Mouse (Mus musculus) small intestine, adult 2 months (tissue): ENCODE data around the gene Pex10. TPM values are rescaled to one million over a fixed set of nuclear protein-coding genes. Genes with fewer than 3 reads are reported as not detected.

Source experiments
- H3K27ac ChIP-seq: fragments of 200-500 bp; 2 replicates; pipeline ENCODE4 v1.5.1; 2012; ENCODE audit warnings: low read depth, low read length, control low read depth, inconsistent platforms; ENCODE audit not compliant: insufficient read depth
- H3K27me3 ChIP-seq: fragments of 200-500 bp; 2 replicates; pipeline ENCODE4 v1.6.1; 2012; ENCODE audit warnings: mild to moderate bottlenecking, moderate library complexity, low read length, inconsistent platforms; ENCODE audit not compliant: control insufficient read depth, insufficient read depth
- H3K36me3 ChIP-seq: fragments of 200-500 bp; 2 replicates; pipeline ENCODE4 v1.6.1; 2012; ENCODE audit warnings: mild to moderate bottlenecking, low read length, control low read depth, inconsistent platforms; ENCODE audit not compliant: control insufficient read depth, insufficient read depth
- H3K4me1 ChIP-seq: fragments of 200-500 bp; 2 replicates; pipeline ENCODE4 v1.6.1; 2012; ENCODE audit warnings: low read length, inconsistent platforms, mixed read lengths; ENCODE audit not compliant: control insufficient read depth, insufficient read depth, insufficient read length
- H3K4me3 ChIP-seq: fragments of 200-500 bp; 2 replicates; pipeline ENCODE4 v1.5.1; 2012; ENCODE audit warnings: low read depth, mild to moderate bottlenecking, control low read depth, inconsistent platforms, low read length, moderate library complexity
- CTCF ChIP-seq: fragments of 200-500 bp; IDR thresholded peaks from 2 replicates; pipeline ENCODE4 v1.5.1; 2012; ENCODE audit warnings: low read depth, mild to moderate bottlenecking, control low read depth, inconsistent platforms, low read length, moderate library complexity, mixed read lengths; ENCODE audit not compliant: insufficient replicate concordance, insufficient read length; ENCODE audit errors: extremely low read depth
- POLR2A ChIP-seq: fragments of 200-500 bp; IDR thresholded peaks from 2 replicates; pipeline ENCODE4 v1.6.1; 2012; ENCODE audit warnings: low read depth, mild to moderate bottlenecking, control low read depth, inconsistent platforms, low read length, moderate library complexity
- WGBS: fragments of 180-500 bp; shearing (Covaris S2); methylation state at CpG from one replicate; pipeline ENCODE4 v1.1.7; 2018; 5-methylcytosine and 5-hydroxymethylcytosine counted together
- polyA plus RNA-seq: library from polyadenylated mRNA; depleted of rRNA; stranded (reverse); fragments of >200 nt; gene quantifications from 2 replicates; pipeline ENCODE4 v1.2.3, GENCODE M21; 2012; rRNA removed

The Pex10 gene
- polyA plus RNA-seq, 1 experiment: 15.2 TPM

DNA sequence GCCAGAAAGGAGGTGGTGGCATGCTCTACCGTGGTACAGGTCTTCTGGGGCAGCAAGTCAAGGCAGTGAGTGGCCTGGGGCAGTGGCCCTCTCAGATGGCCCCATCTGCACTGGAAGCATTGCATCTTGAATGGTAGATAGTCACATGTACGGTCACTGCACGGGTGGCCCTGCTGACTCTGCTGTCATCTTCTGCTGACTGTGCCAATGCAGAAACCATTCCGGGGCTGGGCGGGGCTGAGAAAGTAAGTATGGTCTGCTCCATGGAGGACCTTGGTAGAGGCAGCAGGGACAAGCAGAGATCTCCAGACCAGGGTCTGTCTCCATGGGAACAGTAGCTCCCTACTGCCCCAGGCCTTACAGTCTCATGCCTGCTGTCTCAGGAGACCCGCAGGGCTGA is 54.4 kb downstream of the Pex10 start:
- H3K4me3 ChIP-seq: no peak overlapping the region
- 41% methylated on average over 6 of the region's 6 CpGs for WGBS
- H3K27ac ChIP-seq: peak overlapping the region; percentile 92
- H3K27me3 ChIP-seq: no peaks in the 10 kb centered on the region
- H3K36me3 ChIP-seq: no peaks in the 10 kb centered on the region
- peaks cover 38% of the 10 kb centered on the region for H3K4me1 ChIP-seq
- TF ChIP-seq CTCF (no peak), POLR2A (no peak; the same call in 1 of the 2 replicates)

Other genes starting within 250 kb of the Pex10 start
- gene Ttc34, start 229.6 kb upstream of the Pex10 start, polyA plus RNA-seq: 0.06 TPM in 1 of 2 replicates, not detected in the other
- gene Mmel1, start 197.4 kb upstream of the Pex10 start, polyA plus RNA-seq: 0.06 and 0.10 TPM in 2 replicates
- 78.7 and 197 TPM in 2 replicates for gene Fam213b, start 167.9 kb upstream of the Pex10 start, polyA plus RNA-seq
- 66.3 and 177 TPM in 2 replicates for gene Tnfrsf14, start 138.5 kb upstream of the Pex10 start, polyA plus RNA-seq
- 0.17 and 0.47 TPM in 2 replicates for gene Hes5, start 106.1 kb upstream of the Pex10 start, polyA plus RNA-seq
- gene Pank4, start 102.9 kb upstream of the Pex10 start, polyA plus RNA-seq: 28.1 and 36.1 TPM in 2 replicates
- 17.8 and 28.1 TPM in 2 replicates for gene Plch2, start 10.2 kb upstream of the Pex10 start, polyA plus RNA-seq
- gene Rer1, start 19.4 kb downstream of the Pex10 start, polyA plus RNA-seq: 53.2 and 91.9 TPM in 2 replicates
- 1.7 and 3.1 TPM in 2 replicates for gene Morn1, start 19.6 kb downstream of the Pex10 start, polyA plus RNA-seq
- gene Ski, start 155.6 kb downstream of the Pex10 start, polyA plus RNA-seq: 27.8 and 48.0 TPM in 2 replicates
- 22.5 and 52.0 TPM in 2 replicates for gene Faap20, start 182.8 kb downstream of the Pex10 start, polyA plus RNA-seq